In genomic region chr16:13190471-13190870, GRCm38 (mm10) we compare ENCODE assay signal across 15 mouse cellular contexts.
A peak's percentile ranks its signal among the peaks of the same experiment; 100 is the strongest.
DNase-seq lines count a peak whose midpoint lies in the region; ATAC-seq and TF ChIP-seq lines count a peak whose summit lies in the region.
"Had no signal": no experiment of that assay in that cellular context is flagged by ENCODE, and none has a peak within 500 bp of the region (broad histone marks: within the 10 kb centered on the region; RNA-seq: fewer than 3 reads in every experiment).

No protein-coding gene starts in this region.

- peaks cover 4% of the 10 kb centered on the region; the same call in 1 of the 2 replicates for H3K9me3 ChIP-seq in heart, embryonic 12.5 days (replicated peaks)
- H3K9me3 ChIP-seq in stomach, postnatal 0 days (ENCODE audit: control insufficient read depth, low read length) = no peaks in the 10 kb centered on the region
- H3K9me3 ChIP-seq: limb, embryonic 12.5 days; neural tube, embryonic 13.5 days; stomach, embryonic 15.5 days had no signal

- no peaks in the 10 kb centered on the region for H3K27me3 ChIP-seq in heart, embryonic 12.5 days (replicated peaks)
- no peaks in the 10 kb centered on the region for H3K27me3 ChIP-seq in stomach, postnatal 0 days (ENCODE audit: control insufficient read depth, insufficient read depth, low read length)
- H3K27me3 ChIP-seq: limb, embryonic 12.5 days; neural tube, embryonic 13.5 days; stomach, embryonic 15.5 days had no signal

- ATAC-seq in heart, embryonic 12.5 days (ENCODE audit: insufficient number of reproducible peaks, low FRiP score) = no peak
- 0 out of 2 replicates have a peak, but pooled peaks have one; percentile 45 for ATAC-seq in stomach, postnatal 0 days (ENCODE audit: low FRiP score, low TSS enrichment)
- no peak for ATAC-seq in megakaryocyte progenitor cell, adult 5-6 weeks (replicated peaks; ENCODE audit: poor library complexity)
- ATAC-seq: forebrain, embryonic 14.5 days had no signal

- H3K27ac ChIP-seq in heart, embryonic 12.5 days (ENCODE audit: poor library complexity, severe bottlenecking) = peak overlapping the region; percentile 85; the same call in 1 of the 2 replicates
- H3K27ac ChIP-seq in left cerebral cortex, adult 2 months = peak overlapping the region; percentile 33; the same call in 1 of the 2 replicates
- H3K27ac ChIP-seq in stomach, postnatal 0 days (replicated peaks) = no peak overlapping the region
- H3K27ac ChIP-seq: limb, embryonic 12.5 days; neural tube, embryonic 13.5 days; stomach, embryonic 15.5 days had no signal

- intact Hi-C loops in left cerebral cortex, adult 2 months (cut with DNase I) = no loop called here
- intact Hi-C loops in left cerebral cortex, postnatal 4 days (cut with DNase I) = no loop called here

- H3K4me1 ChIP-seq in heart, embryonic 12.5 days (replicated peaks) = peaks cover 57% of the 10 kb centered on the region
- peaks cover 7% of the 10 kb centered on the region for H3K4me1 ChIP-seq in stomach, postnatal 0 days (replicated peaks; ENCODE audit: control insufficient read depth, insufficient read depth)

- TF ChIP-seq EP300 in stomach, postnatal 0 days (optimal IDR thresholded peaks at IDR 0.05) = no peak

- no peak overlapping the region for H3K9ac ChIP-seq in heart, embryonic 12.5 days
- no peak overlapping the region for H3K9ac ChIP-seq in stomach, postnatal 0 days (ENCODE audit: low read length)
- H3K9ac ChIP-seq: limb, embryonic 12.5 days; neural tube, embryonic 13.5 days; stomach, embryonic 15.5 days had no signal

- 33% methylated on average over 5 of the region's 5 CpGs for WGBS in heart, embryonic 12.5 days
- WGBS in stomach, postnatal 0 days = 44% methylated on average over 5 of the region's 5 CpGs

- H3K4me2 ChIP-seq in heart, embryonic 12.5 days = no peak overlapping the region
- no peak overlapping the region for H3K4me2 ChIP-seq in stomach, postnatal 0 days (replicated peaks; ENCODE audit: low read depth)
- H3K4me2 ChIP-seq: limb, embryonic 12.5 days; neural tube, embryonic 13.5 days had no signal

- DNase-seq in heart, postnatal 4 days = no peak
- no peak for DNase-seq in left cerebral cortex, adult 2 months (ENCODE audit: extremely low spot score in 1 of 2, low spot score in 2 of 2)
- DNase-seq in left cerebral cortex, postnatal 4 days = no peak
- peak; percentile 57 to 80 for DNase-seq in kidney, postnatal 25 days
- DNase-seq in stomach, postnatal 0 days (ENCODE audit: low spot score) = no peak
- DNase-seq: adrenal gland, adult 2 months; B cell, adult 2 months; cerebellum, adult 8-10 months; thymus, postnatal 25 days had no signal

- H3K4me3 ChIP-seq in heart, embryonic 12.5 days = no peak overlapping the region
- no peak overlapping the region for H3K4me3 ChIP-seq in left cerebral cortex, adult 2 months
- no peak overlapping the region for H3K4me3 ChIP-seq in stomach, postnatal 0 days (ENCODE audit: low read depth, low read length)
- H3K4me3 ChIP-seq: limb, embryonic 12.5 days; neural tube, embryonic 13.5 days; stomach, embryonic 15.5 days had no signal

- no peaks in the 10 kb centered on the region for H3K36me3 ChIP-seq in heart, embryonic 12.5 days
- no peaks in the 10 kb centered on the region for H3K36me3 ChIP-seq in stomach, postnatal 0 days (ENCODE audit: control insufficient read depth, insufficient read depth, low read length)
- H3K36me3 ChIP-seq: limb, embryonic 12.5 days; neural tube, embryonic 13.5 days; stomach, embryonic 15.5 days had no signal

- TF ChIP-seq CTCF in left cerebral cortex, adult 2 months (IDR thresholded peaks at IDR 0.05) = no peak
- TF ChIP-seq CTCF in stomach, postnatal 0 days (IDR thresholded peaks at IDR 0.05; ENCODE audit: low read depth) = no peak

Comparison
In these comparisons a context has a peak if more than half of its experiments do, and no peak if none do; other contexts are left out.
1. DNase-seq: peak in kidney, postnatal 25 days (2 of 2); none in heart, postnatal 4 days (single experiment), left cerebral cortex, adult 2 months (0 of 2), left cerebral cortex, postnatal 4 days (single experiment) and stomach, postnatal 0 days (single experiment).